ENCODE assay signal across 2 mouse cellular contexts in genomic region chr9:75808179-75808578, GRCm38 (mm10). TPM values are rescaled to one million over a fixed set of nuclear protein-coding genes. Genes with fewer than 3 reads are reported as not detected.
"Had no signal": no experiment of that assay in that cellular context is flagged by ENCODE, and none has a peak within 500 bp of the region (broad histone marks: within the 10 kb centered on the region; RNA-seq: fewer than 3 reads in every experiment).

No protein-coding gene starts in this region.

RNA-seq across cellular contexts. Expression of gene Bmp5, which starts 33.0 kb away (rescaled TPM):
- total RNA-seq: megakaryocyte-erythroid progenitor cell, adult 5-6 weeks; neutrophil, adult 5-6 weeks had no signal
